Mouse (Mus musculus) frontal cortex, postnatal 36 days (tissue): ENCODE measurements around the gene Fchsd2.

Experiments used
- DNase-seq, 2 experiments: peaks; one replicate each; pipeline ENCODE4 v3.0.0; 2022; ENCODE audit warnings: low spot score in 2 of 2

Gene Fchsd2

DNA sequence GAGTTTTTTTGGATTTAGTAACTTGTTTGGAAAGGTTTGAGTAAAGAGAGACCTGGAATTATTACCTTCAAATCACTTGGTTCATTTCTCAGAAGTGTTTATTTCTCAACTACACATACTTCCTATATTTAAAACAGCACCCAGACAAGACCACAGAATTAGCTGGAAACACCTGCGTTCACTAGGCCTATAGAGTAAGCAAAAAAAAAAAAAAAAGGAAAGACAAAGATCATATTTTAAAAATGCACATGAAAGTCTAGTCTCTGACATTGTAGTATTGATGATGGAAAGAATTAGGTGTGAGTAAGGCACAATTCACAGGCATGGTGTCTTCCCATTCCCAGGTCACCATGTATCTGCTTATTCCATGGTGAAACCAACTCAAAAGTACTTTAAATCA is 118.2 kb downstream of the Fchsd2 start:
- no peak for DNase-seq

- DNase-seq: no peak
Measured at GRCm38 (mm10) chr7:101213515-101214263, 121.0 kb downstream of the Fchsd2 start.

GRCm38 (mm10) chr7:101216724-101217123 is 124.1 kb downstream of the Fchsd2 start:
- DNase-seq: no peak

DNA sequence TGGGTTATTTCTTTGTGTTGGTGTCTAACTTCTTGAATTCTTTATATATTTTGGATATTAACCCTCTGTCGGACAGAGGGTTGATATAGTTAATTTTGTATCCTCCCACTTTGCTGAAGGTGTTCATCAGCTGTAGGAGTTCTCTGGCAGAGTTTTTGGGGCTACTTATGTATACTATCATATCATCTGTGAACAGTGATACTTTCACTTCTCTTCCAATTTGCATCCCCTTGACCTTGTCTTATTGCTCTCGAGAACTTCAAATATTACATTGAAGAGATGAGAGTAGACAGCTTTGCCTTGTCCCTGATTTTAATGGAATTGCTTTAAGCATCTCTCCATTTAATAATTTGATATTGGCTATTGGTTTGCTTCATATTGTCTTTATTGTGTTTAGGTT is 130.8 kb downstream of the Fchsd2 start:
- DNase-seq: no peak

- no peak for DNase-seq
Measured at GRCm38 (mm10) chr7:101229336-101229735, 136.7 kb downstream of the Fchsd2 start.

- no peak for DNase-seq
Measured at GRCm38 (mm10) chr7:101231458-101231857, 138.8 kb downstream of the Fchsd2 start.

DNA sequence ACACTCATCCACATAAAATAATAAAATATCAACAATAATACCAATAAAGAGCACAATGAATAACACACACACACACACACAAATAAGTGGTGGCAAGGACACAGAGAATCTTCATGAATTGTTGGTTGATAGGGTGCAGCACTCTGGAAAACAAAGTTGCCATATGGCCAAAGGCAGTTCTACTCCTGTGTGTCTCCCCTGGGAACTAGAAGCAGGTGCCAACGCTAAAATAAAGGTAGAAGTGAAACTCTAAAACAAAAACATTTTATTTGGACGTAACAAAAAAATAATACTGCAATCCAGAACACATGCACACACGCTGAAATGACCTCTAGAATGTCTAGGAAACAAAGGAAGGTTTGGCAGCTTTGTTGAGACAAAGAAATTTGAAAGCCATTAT is 140.1 kb downstream of the Fchsd2 start:
- no peak for DNase-seq

GRCm38 (mm10) chr7:101236712-101237473 is 144.2 kb downstream of the Fchsd2 start:
- peak in 1 of 2 experiments; percentile 17 for DNase-seq

DNA sequence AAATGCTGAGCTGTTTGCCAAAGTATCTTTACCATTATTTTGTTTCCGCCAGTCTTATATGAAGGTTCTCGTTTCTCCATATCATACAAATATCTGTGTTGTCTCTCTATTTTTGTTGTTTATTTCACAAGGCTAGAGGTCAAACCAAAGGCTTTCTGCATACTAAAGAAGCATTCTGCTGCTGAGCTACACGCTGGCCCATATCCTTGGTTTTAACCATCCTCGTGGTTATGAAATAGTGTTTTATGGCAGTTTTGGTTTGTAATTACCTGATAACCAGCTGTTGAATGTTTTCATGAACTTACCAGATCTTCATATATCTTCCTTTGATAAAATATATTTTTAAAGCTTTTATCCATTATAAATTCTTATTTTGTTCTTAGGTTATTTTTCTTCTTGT is 156.1 kb downstream of the Fchsd2 start:
- DNase-seq: no peak

DNA sequence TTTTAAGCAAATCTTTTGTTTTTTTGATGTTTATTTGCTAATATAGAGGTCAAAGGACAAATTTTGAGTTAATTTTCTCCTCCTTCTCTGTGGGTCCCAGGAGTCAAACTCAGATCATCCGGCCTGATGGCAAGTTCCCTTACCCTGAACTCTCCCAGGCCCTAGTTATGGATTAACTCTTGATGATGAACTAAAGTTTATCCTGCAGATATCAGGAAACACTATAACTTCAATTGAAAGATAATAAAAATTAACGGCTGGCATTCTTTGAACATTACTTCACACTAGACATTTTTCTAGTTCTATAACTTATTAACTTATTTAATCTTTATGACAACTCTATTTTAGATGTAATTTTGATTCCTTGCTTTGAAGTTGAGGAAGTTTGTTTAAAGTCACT is 156.5 kb downstream of the Fchsd2 start:
- no peak for DNase-seq

GRCm38 (mm10) chr7:101253071-101253470 is 160.4 kb downstream of the Fchsd2 start:
- DNase-seq: no peak

- DNase-seq: no peak
Measured at GRCm38 (mm10) chr7:101258482-101258881, 165.8 kb downstream of the Fchsd2 start.

DNA sequence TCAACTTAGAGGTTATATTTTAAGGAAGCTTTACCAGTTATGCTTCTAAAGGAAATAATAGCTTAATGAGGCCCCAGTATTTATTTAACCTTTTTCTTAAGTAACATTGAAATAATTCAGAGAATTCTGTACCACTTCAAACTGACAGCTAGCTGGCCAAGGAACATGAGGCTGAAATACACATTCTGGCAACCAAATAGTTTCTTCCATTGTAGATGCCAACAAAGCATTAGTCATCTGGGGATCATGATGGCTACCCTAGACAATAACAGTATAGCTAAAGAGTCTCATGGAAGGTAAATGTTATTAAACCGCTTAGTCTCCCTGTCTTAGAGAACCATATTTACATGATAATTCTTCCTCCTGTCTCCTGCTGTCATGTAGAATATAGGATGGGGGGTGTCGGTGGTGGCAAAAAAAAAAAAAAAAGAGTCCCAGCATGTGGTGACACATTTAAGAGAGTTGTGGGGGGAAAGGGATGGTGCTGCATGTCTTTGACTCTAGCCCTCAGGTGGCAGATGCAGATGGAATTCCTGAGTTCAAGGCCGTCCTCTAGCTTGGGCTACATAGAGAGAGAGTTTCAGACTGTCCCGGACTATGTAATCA is 169.4 kb downstream of the Fchsd2 start:
- no peak for DNase-seq

DNA sequence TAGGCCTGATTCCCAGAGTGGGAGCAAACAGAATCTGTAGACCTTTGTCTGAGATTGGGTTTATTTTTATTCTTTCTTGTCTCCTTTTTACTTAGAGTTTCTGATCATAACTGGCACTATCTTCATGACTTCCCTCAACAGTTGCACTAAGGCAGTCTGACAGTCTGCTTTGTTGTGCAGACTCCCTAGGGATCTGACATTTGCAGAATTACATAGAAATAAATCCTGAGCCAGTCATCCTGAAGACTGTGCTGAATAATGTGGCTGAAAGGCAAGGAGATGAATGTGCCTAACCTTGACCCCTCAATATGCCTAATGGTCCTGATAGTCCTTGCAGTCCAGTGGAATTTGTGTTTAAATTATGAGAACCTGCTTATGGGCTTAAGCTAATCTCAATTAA is 170.8 kb downstream of the Fchsd2 start:
- DNase-seq: no peak

DNA sequence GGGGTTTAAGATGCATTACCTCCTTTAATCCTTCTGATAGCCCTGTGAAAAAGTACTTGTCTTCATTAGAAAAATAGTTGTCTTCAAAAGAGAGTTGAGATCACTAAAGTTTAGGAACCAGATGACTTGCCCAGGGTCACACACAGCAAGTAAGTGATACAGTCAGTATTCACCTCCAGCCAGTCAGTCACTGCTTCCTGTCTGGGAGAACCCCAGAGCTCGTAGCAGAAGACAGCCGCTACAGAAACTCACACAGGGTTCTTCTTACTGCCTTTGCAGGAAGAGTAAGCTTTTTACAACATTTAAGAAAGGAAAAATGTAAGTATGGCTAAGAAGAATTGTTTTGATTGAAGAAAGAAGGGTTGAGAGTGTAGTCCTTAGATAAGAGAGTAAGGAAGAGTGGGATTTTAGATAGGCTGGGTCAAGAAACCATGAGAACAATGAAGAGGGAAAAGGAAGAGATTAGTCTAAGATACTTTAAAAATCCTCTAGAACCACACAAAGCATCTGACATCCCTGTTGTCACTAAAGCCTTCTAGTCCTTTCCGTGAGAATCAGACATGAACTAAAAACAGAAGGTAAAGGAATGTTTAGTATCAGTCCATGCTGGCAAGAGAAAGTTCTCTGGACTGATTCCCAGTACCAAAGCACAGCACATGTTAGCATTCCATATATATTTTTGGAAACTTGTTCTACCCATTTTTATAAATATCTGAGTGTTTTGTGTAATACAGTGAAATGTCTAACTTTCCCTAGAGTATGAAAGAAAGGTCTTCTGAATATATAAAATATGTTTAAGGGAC is 175.0 kb downstream of the Fchsd2 start:
- DNase-seq: peak in 1 of 2 experiments; percentile 59

DNA sequence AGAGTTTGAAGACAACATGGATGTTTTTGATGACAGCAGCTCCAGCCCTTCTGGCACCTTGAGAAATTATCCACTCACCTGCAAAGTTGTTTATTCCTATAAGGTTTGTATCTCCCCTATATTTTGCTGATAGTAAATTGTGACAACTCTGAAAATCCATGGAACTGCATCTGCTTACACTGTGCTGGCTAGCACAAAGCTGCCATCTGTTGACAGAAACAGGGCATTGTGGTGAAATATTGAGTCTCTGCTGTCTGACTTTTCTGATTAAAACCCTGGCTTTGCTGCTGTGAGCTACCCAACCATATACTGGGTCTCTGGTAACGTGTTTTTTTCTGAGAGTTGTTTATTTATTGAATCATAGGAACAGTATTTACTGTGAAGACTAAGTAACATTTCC is 178.9 kb downstream of the Fchsd2 start:
- DNase-seq: no peak

GRCm38 (mm10) chr7:101272466-101273160 is 179.9 kb downstream of the Fchsd2 start:
- no peak for DNase-seq

DNA sequence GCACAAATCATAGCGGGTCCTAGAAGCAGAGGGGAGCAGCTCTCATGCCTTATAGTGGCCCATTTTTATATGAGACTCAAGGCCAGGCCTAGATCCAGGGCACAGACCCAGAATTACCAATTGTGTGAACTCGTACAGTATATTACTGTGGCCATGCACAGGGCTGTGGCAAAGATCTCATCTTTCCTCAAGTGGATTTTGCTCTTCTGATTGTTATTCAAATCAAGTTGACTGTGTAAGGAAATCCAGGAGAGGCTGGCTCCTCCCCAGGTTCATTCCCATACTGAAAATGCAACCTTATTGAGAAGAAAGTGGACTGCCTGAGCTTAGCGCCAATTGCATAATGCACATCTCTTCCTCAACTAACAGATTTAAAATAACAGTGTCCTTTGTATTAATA is 190.1 kb downstream of the Fchsd2 start:
- no peak for DNase-seq

DNA sequence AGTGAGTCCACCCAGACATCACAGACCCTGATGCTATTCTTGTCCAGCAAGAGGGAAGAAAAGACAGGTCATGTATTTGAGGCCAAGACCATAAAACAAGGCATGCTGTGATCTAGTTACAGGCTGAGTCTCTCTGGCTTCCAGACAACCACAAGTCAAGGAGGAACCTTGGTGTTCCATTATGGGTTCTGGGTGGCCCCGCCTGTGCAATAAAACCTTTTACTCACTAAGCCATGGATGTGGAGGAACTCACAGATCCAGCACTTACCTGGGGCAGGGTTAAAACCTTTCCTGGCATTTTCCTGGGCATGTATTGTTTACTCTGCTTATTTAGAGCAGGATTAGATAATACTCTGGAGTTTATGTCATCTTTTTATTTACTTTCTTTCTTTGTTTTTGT is 191.8 kb downstream of the Fchsd2 start:
- DNase-seq: no peak

DNA sequence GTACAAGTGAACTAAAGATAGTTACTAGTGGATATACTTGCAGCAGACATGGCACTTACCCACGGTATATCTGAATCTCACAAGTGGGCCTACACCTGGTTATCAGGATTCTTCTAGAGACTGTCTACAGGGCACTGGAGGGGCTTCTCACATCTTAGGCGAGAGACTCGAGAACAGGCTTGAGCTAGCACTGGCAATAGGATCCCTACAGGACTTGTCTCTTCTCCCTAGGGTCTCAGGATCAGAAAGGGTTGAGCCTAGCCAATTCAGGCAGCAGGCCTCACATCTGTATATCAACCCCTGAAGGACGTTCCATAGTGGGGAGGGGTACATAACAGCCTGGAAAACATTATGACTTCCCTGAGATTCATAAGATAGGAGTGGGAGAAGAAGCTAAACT is 194.2 kb downstream of the Fchsd2 start:
- no peak for DNase-seq

- DNase-seq: no peak
Measured at GRCm38 (mm10) chr7:101287820-101288219, 195.2 kb downstream of the Fchsd2 start.
